Mouse (Mus musculus) heart, embryonic 11.5 days (tissue): Measurements from ENCODE around the gene Itga11. TPM values are rescaled to one million over a fixed set of nuclear protein-coding genes. Genes with fewer than 3 reads are reported as not detected.

Source experiments
- ATAC-seq: fragments of 200-750 bp; cut with Nextera tagmentation; replicated peaks from 2 replicates; pipeline ENCODE4 v1.8.0; 2017; ENCODE audit warnings: moderate library complexity; ENCODE audit not compliant: insufficient number of reproducible peaks, low FRiP score, low TSS enrichment
- H3K27ac ChIP-seq: fragments of 300-500 bp; sonication (generic); 2 replicates; pipeline ENCODE4 v1.5.1; 2014; ENCODE audit warnings: mild to moderate bottlenecking, low read depth, low read length
- H3K27me3 ChIP-seq: fragments of 300-500 bp; sonication (generic); 2 replicates; pipeline ENCODE4 v1.6.1; 2014; ENCODE audit warnings: mild to moderate bottlenecking, low read length, mixed read lengths; ENCODE audit not compliant: control insufficient read depth, insufficient read depth
- H3K36me3 ChIP-seq: fragments of 300-500 bp; sonication (generic); 2 replicates; pipeline ENCODE4 v1.6.1; 2014; ENCODE audit warnings: mild to moderate bottlenecking, low read length, moderate library complexity, mixed read lengths; ENCODE audit not compliant: control insufficient read depth, insufficient read depth
- H3K4me1 ChIP-seq: fragments of 300-500 bp; sonication (generic); 2 replicates; pipeline ENCODE4 v1.6.1; 2014; ENCODE audit warnings: low read length; ENCODE audit not compliant: control insufficient read depth, insufficient read depth
- H3K4me2 ChIP-seq: fragments of 300-500 bp; sonication (generic); 2 replicates; pipeline ENCODE4 v1.6.1; 2014; ENCODE audit warnings: mild to moderate bottlenecking, moderate library complexity
- H3K4me3 ChIP-seq: fragments of 300-500 bp; sonication (generic); 2 replicates; pipeline ENCODE4 v1.5.1; 2014; ENCODE audit warnings: low read depth, low read length
- H3K9ac ChIP-seq: fragments of 300-500 bp; sonication (generic); 2 replicates; pipeline ENCODE4 v1.6.1; 2014; ENCODE audit warnings: mild to moderate bottlenecking, low read depth, low read length, moderate library complexity
- H3K9me3 ChIP-seq: fragments of 300-500 bp; sonication (generic); replicated peaks from 2 replicates; pipeline ENCODE4 v1.6.1; 2016; ENCODE audit warnings: low read length; ENCODE audit not compliant: control insufficient read depth
- WGBS: fragments of 180-500 bp; shearing (Covaris S2); extraction: QIAGEN DNeasy Blood & Tissue Kit; methylation state at CpG from one replicate; pipeline ENCODE4 v1.1.7; 2014; ENCODE audit not compliant: insufficient replicate concordance; 5-methylcytosine and 5-hydroxymethylcytosine counted together
- polyA plus RNA-seq: library from polyadenylated mRNA; unstranded; fragments of >200 nt; fragmentation: Nextera tagmentation; extraction: Ambion mirVana; gene quantifications from 2 replicates; pipeline ENCODE4 v1.2.1, GENCODE M21; 2014

The Itga11 gene
- polyA plus RNA-seq, 1 experiment from 2014 or later: 0.64 TPM

GRCm38 (mm10) chr9:62696799-62697198, 19.2 kb downstream of the Itga11 start:
- no peak overlapping the region for H3K4me3 ChIP-seq
- WGBS: 60% methylated on average over 4 of the region's 4 CpGs
- H3K27me3 ChIP-seq: no peaks in the 10 kb centered on the region
- no peaks in the 10 kb centered on the region for H3K9me3 ChIP-seq
- H3K9ac ChIP-seq: no peak overlapping the region
- H3K27ac ChIP-seq: peak overlapping the region; percentile 4; the same call in 1 of the 2 replicates
- H3K36me3 ChIP-seq: no peaks in the 10 kb centered on the region
- peak overlapping the region; percentile 23; the same call in 1 of the 2 replicates for H3K4me2 ChIP-seq
- no peak for ATAC-seq
- H3K4me1 ChIP-seq: peaks cover 14% of the 10 kb centered on the region

GRCm38 (mm10) chr9:62707267-62707666, 29.6 kb downstream of the Itga11 start:
- WGBS: 76% methylated on average over 4 of the region's 4 CpGs
- H3K27me3 ChIP-seq: no peaks in the 10 kb centered on the region
- no peak for ATAC-seq
- H3K9me3 ChIP-seq: no peaks in the 10 kb centered on the region
- no peak overlapping the region for H3K27ac ChIP-seq
- H3K36me3 ChIP-seq: no peaks in the 10 kb centered on the region
- H3K9ac ChIP-seq: no peak overlapping the region
- no peak overlapping the region for H3K4me2 ChIP-seq
- H3K4me1 ChIP-seq: no peaks in the 10 kb centered on the region; the same call in 1 of the 2 replicates
- no peak overlapping the region for H3K4me3 ChIP-seq

GRCm38 (mm10) chr9:62707870-62708269, 30.2 kb downstream of the Itga11 start:
- ATAC-seq: no peak

GRCm38 (mm10) chr9:62709983-62710382, 32.4 kb downstream of the Itga11 start:
- Histone ChIP-seq H3K4me2 (no peak overlapping the region), H3K4me3 (no peak overlapping the region), H3K27me3 (no peaks in the 10 kb centered on the region), H3K9ac (no peak overlapping the region), H3K9me3 (no peaks in the 10 kb centered on the region), H3K36me3 (no peaks in the 10 kb centered on the region), H3K27ac (no peak overlapping the region), H3K4me1 (no peaks in the 10 kb centered on the region; the same call in 1 of the 2 replicates)
- ATAC-seq: no peak
- 80% methylated on average over 5 of the region's 5 CpGs for WGBS

More at GRCm38 (mm10) chr9:62707870-62708269, 30.2 kb downstream of the Itga11 start:
- 50% methylated on average over 6 of the region's 6 CpGs for WGBS
- no peaks in the 10 kb centered on the region; the same call in 1 of the 2 replicates for H3K4me1 ChIP-seq
- no peak overlapping the region for H3K9ac ChIP-seq
- H3K4me3 ChIP-seq: no peak overlapping the region
- no peaks in the 10 kb centered on the region for H3K9me3 ChIP-seq
- H3K36me3 ChIP-seq: no peaks in the 10 kb centered on the region
- no peak overlapping the region for H3K4me2 ChIP-seq
- H3K27me3 ChIP-seq: no peaks in the 10 kb centered on the region
- H3K27ac ChIP-seq: no peak overlapping the region

- WGBS: 80% methylated on average over 6 of the region's 6 CpGs
- Histone ChIP-seq H3K4me1 (no peaks in the 10 kb centered on the region; the same call in 1 of the 2 replicates), H3K4me2 (no peak overlapping the region), H3K27ac (no peak overlapping the region), H3K36me3 (no peaks in the 10 kb centered on the region), H3K4me3 (no peak overlapping the region), H3K9ac (no peak overlapping the region), H3K9me3 (no peaks in the 10 kb centered on the region), H3K27me3 (no peaks in the 10 kb centered on the region)
- no peak for ATAC-seq
These were observed 34.7 kb downstream of the Itga11 start for GRCm38 (mm10) chr9:62712374-62712773.

GRCm38 (mm10) chr9:62713040-62713439, 35.4 kb downstream of the Itga11 start:
- Histone ChIP-seq H3K4me3 (no peak overlapping the region), H3K9ac (no peak overlapping the region), H3K27me3 (no peaks in the 10 kb centered on the region), H3K27ac (no peak overlapping the region), H3K4me1 (no peaks in the 10 kb centered on the region; the same call in 1 of the 2 replicates), H3K9me3 (no peaks in the 10 kb centered on the region), H3K4me2 (no peak overlapping the region), H3K36me3 (no peaks in the 10 kb centered on the region)
- 77% methylated on average over 8 of the region's 8 CpGs for WGBS
- ATAC-seq: no peak

- H3K4me3 ChIP-seq: no peak overlapping the region
- no peak overlapping the region for H3K27ac ChIP-seq
- WGBS: 39% methylated on average over 3 of the region's 3 CpGs
- no peaks in the 10 kb centered on the region for H3K9me3 ChIP-seq
- ATAC-seq: no peak
- H3K4me2 ChIP-seq: no peak overlapping the region
- H3K27me3 ChIP-seq: no peaks in the 10 kb centered on the region
- H3K36me3 ChIP-seq: no peaks in the 10 kb centered on the region
- no peak overlapping the region for H3K9ac ChIP-seq
- no peaks in the 10 kb centered on the region; the same call in 1 of the 2 replicates for H3K4me1 ChIP-seq
These were observed 36.7 kb downstream of the Itga11 start for GRCm38 (mm10) chr9:62714336-62714735.

GRCm38 (mm10) chr9:62717982-62718381, 40.4 kb downstream of the Itga11 start:
- Histone ChIP-seq H3K9ac (no peak overlapping the region), H3K4me2 (no peak overlapping the region), H3K9me3 (no peaks in the 10 kb centered on the region), H3K27ac (no peak overlapping the region), H3K27me3 (no peaks in the 10 kb centered on the region), H3K4me1 (0 out of 2 replicates have a peak, but pooled peaks cover 3% of the 10 kb centered on the region), H3K4me3 (no peak overlapping the region), H3K36me3 (no peaks in the 10 kb centered on the region)
- ATAC-seq: no peak
- WGBS: 52% methylated on average over 8 of the region's 8 CpGs

GRCm38 (mm10) chr9:62721791-62722190, 44.2 kb downstream of the Itga11 start:
- H3K4me1 ChIP-seq: 0 out of 2 replicates have a peak, but pooled peaks cover 3% of the 10 kb centered on the region
- no peak for ATAC-seq
- H3K36me3 ChIP-seq: no peaks in the 10 kb centered on the region
- H3K4me3 ChIP-seq: no peak overlapping the region
- no peaks in the 10 kb centered on the region for H3K27me3 ChIP-seq
- 84% methylated on average over 2 of the region's 2 CpGs for WGBS
- H3K4me2 ChIP-seq: no peak overlapping the region
- no peak overlapping the region for H3K27ac ChIP-seq
- no peak overlapping the region for H3K9ac ChIP-seq
- no peaks in the 10 kb centered on the region for H3K9me3 ChIP-seq
